Mouse (Mus musculus) thymus, adult 2 months (tissue): ENCODE measurements around the gene Elob.

Source experiments
- CTCF ChIP-seq: fragments of 200-500 bp; IDR thresholded peaks from 2 replicates; pipeline ENCODE4 v1.5.1; 2012; ENCODE audit warnings: mild to moderate bottlenecking, control low read depth, low read length, moderate library complexity, borderline replicate concordance; ENCODE audit not compliant: control insufficient read depth, poor library complexity, insufficient read depth; ENCODE audit errors: extremely low read depth
- POLR2A ChIP-seq: fragments of 200-500 bp; IDR thresholded peaks from 2 replicates; pipeline ENCODE4 v1.6.1; 2012; ENCODE audit warnings: mild to moderate bottlenecking, low read length, control low read depth, moderate library complexity; ENCODE audit not compliant: control insufficient read depth, poor library complexity, insufficient read depth; ENCODE audit errors: extremely low read depth

DNA sequence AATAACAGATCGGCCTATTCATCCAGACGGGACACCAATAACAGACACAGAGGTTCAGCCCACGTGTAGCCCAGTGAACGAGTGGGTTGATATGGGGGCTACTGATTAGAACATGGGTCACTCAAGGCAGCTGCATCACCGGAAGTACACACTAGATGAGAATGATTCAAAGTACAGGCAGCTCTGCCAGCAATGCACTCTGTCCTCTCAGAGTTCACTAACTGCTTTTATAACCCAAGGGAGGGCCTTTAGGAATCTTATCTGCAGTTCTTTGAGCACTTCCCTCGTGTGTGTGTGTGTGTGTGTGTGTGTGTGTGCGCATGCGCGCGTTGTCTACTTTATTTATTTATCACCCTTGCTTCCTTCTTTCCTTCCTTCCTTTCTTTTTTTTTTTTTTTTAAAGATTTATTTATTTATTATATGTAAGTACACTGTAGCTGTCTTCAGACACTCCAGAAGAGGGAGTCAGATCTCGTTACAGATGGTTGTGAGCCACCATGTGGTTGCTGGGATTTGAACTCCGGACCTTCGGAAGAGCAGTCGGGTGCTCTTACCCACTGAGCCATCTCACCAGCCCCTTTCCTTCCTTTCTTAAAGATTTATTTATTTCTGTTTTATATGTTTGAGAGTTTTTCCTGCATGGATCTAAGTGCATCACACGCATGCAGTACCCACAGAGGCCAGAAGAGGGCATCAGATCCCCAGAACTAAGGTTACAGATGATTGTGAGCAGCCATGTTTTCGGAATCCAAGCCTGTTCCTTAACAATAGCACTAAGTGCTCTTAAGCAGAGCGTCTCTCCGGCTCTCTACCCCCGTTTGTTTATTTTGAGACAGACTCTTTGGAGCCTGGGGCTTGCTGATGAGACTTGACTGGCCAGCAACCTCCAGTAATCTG, 22.2 kb upstream of the Elob start:
- TF ChIP-seq CTCF (no peak), POLR2A (no peak)
